Mouse (Mus musculus) liver, embryonic 16.5 days (tissue): ENCODE results near the gene Efr3b. TPM values are rescaled to one million over a fixed set of nuclear protein-coding genes. Genes with fewer than 3 reads are reported as not detected.

Source experiments
- ATAC-seq: fragments of 200-750 bp; cut with Nextera tagmentation; 2 replicates; pipeline ENCODE4 v1.8.0; 2017; ENCODE audit warnings: low read depth, mild to moderate bottlenecking, moderate number of reproducible peaks, moderate library complexity
- H3K27ac ChIP-seq: fragments of 300-500 bp; sonication (generic); 2 replicates; pipeline ENCODE4 v1.5.1; 2014; ENCODE audit warnings: mild to moderate bottlenecking, low read length
- H3K27me3 ChIP-seq: fragments of 300-500 bp; sonication (generic); 2 replicates; pipeline ENCODE4 v1.6.1; 2014; ENCODE audit warnings: low read depth, low read length, mixed read lengths; ENCODE audit not compliant: control insufficient read depth, insufficient read depth
- H3K36me3 ChIP-seq: fragments of 300-500 bp; sonication (generic); 2 replicates; pipeline ENCODE4 v1.6.1; 2014; ENCODE audit warnings: mild to moderate bottlenecking; ENCODE audit not compliant: control insufficient read depth, insufficient read depth
- H3K4me1 ChIP-seq: fragments of 300-500 bp; sonication (generic); 2 replicates; pipeline ENCODE4 v1.6.1; 2014; ENCODE audit warnings: low read depth, low read length, mixed read lengths; ENCODE audit not compliant: control insufficient read depth
- H3K4me2 ChIP-seq: fragments of 300-500 bp; sonication (generic); 2 replicates; pipeline ENCODE4 v1.6.1; 2014; ENCODE audit warnings: low read depth, low read length, mixed read lengths
- H3K4me3 ChIP-seq: fragments of 300-500 bp; sonication (generic); 2 replicates; pipeline ENCODE4 v1.5.1; 2014; ENCODE audit warnings: low read depth, mild to moderate bottlenecking, low read length
- H3K9ac ChIP-seq: fragments of 300-500 bp; sonication (generic); 2 replicates; pipeline ENCODE4 v1.6.1; 2014; ENCODE audit warnings: low read depth, low read length
- H3K9me3 ChIP-seq: fragments of 300-500 bp; sonication (generic); replicated peaks from 2 replicates; pipeline ENCODE4 v1.6.1; 2016; ENCODE audit warnings: low read length; ENCODE audit not compliant: control insufficient read depth
- WGBS: fragments of 180-500 bp; shearing (Covaris S2); extraction: QIAGEN DNeasy Blood & Tissue Kit; methylation state at CpG from one replicate; pipeline ENCODE4 v1.1.7; 2014; ENCODE audit not compliant: insufficient replicate concordance; 5-methylcytosine and 5-hydroxymethylcytosine counted together
- polyA plus RNA-seq: library from polyadenylated mRNA; unstranded; fragments of >200 nt; fragmentation: Nextera tagmentation; extraction: Ambion mirVana; gene quantifications from 2 replicates; pipeline ENCODE4 v1.2.1, GENCODE M21; 2015

Efr3b gene
- polyA plus RNA-seq, 1 experiment from 2014 or later, result 0.08 TPM

- no peak overlapping the region for H3K27ac ChIP-seq
- no peak for ATAC-seq
- H3K4me1 ChIP-seq, result no peaks in the 10 kb centered on the region
- H3K4me2 ChIP-seq, result no peak overlapping the region
- no peaks in the 10 kb centered on the region for H3K27me3 ChIP-seq
- no peaks in the 10 kb centered on the region for H3K9me3 ChIP-seq
- no peaks in the 10 kb centered on the region for H3K36me3 ChIP-seq
- H3K4me3 ChIP-seq, result no peak overlapping the region
- WGBS, result 27% methylated on average over 6 of the region's 6 CpGs
- no peak overlapping the region for H3K9ac ChIP-seq
These were observed 9.3 kb upstream of the Efr3b start for GRCm38 (mm10) chr12:4048031-4048430.

GRCm38 (mm10) chr12:4045992-4046391, 7.3 kb upstream of the Efr3b start:
- H3K9me3 ChIP-seq, result no peaks in the 10 kb centered on the region
- H3K27me3 ChIP-seq, result no peaks in the 10 kb centered on the region; the same call in none of the 2 replicates
- no peak overlapping the region for H3K4me2 ChIP-seq
- H3K27ac ChIP-seq, result no peak overlapping the region
- 21% methylated on average over 1 of the region's 1 CpGs for WGBS
- H3K36me3 ChIP-seq, result no peaks in the 10 kb centered on the region
- no peaks in the 10 kb centered on the region for H3K4me1 ChIP-seq
- no peak overlapping the region for H3K4me3 ChIP-seq
- H3K9ac ChIP-seq, result no peak overlapping the region
- ATAC-seq, result no peak

- WGBS, result 59% methylated on average over 5 of the region's 5 CpGs
These were observed 3.7 kb upstream of the Efr3b start for GRCm38 (mm10) chr12:4042411-4042810.

GRCm38 (mm10) chr12:4039046-4039445, 331 bp upstream of the Efr3b start:
- Histone ChIP-seq H3K9ac (no peak overlapping the region), H3K4me3 (peak overlapping the region; percentile 59), H3K4me1 (peaks cover 6% of the 10 kb centered on the region; the same call in 1 of the 2 replicates), H3K36me3 (no peaks in the 10 kb centered on the region), H3K4me2 (peak overlapping the region; percentile 78), H3K9me3 (no peaks in the 10 kb centered on the region), H3K27me3 (peaks cover 41% of the 10 kb centered on the region), H3K27ac (no peak overlapping the region)
- ATAC-seq, result 0 out of 2 replicates have a peak, but pooled peaks have one; percentile 5
- under 1% methylated on average over 13 of the region's 13 CpGs for WGBS

More at GRCm38 (mm10) chr12:4042411-4042810, 3.7 kb upstream of the Efr3b start:
- ATAC-seq, result no peak
- H3K9me3 ChIP-seq, result no peaks in the 10 kb centered on the region
- H3K36me3 ChIP-seq, result no peaks in the 10 kb centered on the region
- no peak overlapping the region for H3K27ac ChIP-seq
- no peak overlapping the region for H3K4me2 ChIP-seq
- H3K4me1 ChIP-seq, result peaks cover 6% of the 10 kb centered on the region; the same call in 1 of the 2 replicates
- no peak overlapping the region for H3K9ac ChIP-seq
- no peak overlapping the region for H3K4me3 ChIP-seq
- peaks cover 25% of the 10 kb centered on the region for H3K27me3 ChIP-seq

- 21% methylated on average over 5 of the region's 5 CpGs for WGBS
- no peaks in the 10 kb centered on the region for H3K9me3 ChIP-seq
- H3K27me3 ChIP-seq, result peaks cover 41% of the 10 kb centered on the region
- no peaks in the 10 kb centered on the region for H3K36me3 ChIP-seq
- no peak overlapping the region for H3K4me2 ChIP-seq
- no peak for ATAC-seq
- no peak overlapping the region for H3K9ac ChIP-seq
- peaks cover 6% of the 10 kb centered on the region; the same call in 1 of the 2 replicates for H3K4me1 ChIP-seq
- H3K4me3 ChIP-seq, result no peak overlapping the region
- no peak overlapping the region for H3K27ac ChIP-seq
These were observed 1.2 kb downstream of the Efr3b start for GRCm38 (mm10) chr12:4037511-4037910.

- no peak overlapping the region for H3K9ac ChIP-seq
- peaks cover 6% of the 10 kb centered on the region; the same call in 1 of the 2 replicates for H3K4me1 ChIP-seq
- H3K36me3 ChIP-seq, result no peaks in the 10 kb centered on the region
- H3K4me2 ChIP-seq, result no peak overlapping the region
- H3K27ac ChIP-seq, result no peak overlapping the region
- H3K27me3 ChIP-seq, result peaks cover 41% of the 10 kb centered on the region
- ATAC-seq, result no peak
- H3K9me3 ChIP-seq, result no peaks in the 10 kb centered on the region
- H3K4me3 ChIP-seq, result no peak overlapping the region
- WGBS, result 55% methylated on average over 5 of the region's 5 CpGs
These were observed 2.6 kb downstream of the Efr3b start for GRCm38 (mm10) chr12:4036157-4036556.

- Histone ChIP-seq H3K27ac (no peak overlapping the region), H3K9ac (no peak overlapping the region), H3K27me3 (no peaks in the 10 kb centered on the region), H3K4me3 (no peak overlapping the region), H3K4me1 (no peaks in the 10 kb centered on the region), H3K9me3 (no peaks in the 10 kb centered on the region), H3K36me3 (no peaks in the 10 kb centered on the region), H3K4me2 (no peak overlapping the region)
- 18% methylated on average over 4 of the region's 4 CpGs for WGBS
- no peak for ATAC-seq
These were observed 9.7 kb downstream of the Efr3b start for GRCm38 (mm10) chr12:4029064-4029463.

GRCm38 (mm10) chr12:4028516-4028915, 10.2 kb downstream of the Efr3b start:
- Histone ChIP-seq H3K4me1 (no peaks in the 10 kb centered on the region), H3K36me3 (no peaks in the 10 kb centered on the region), H3K4me2 (no peak overlapping the region), H3K27me3 (no peaks in the 10 kb centered on the region), H3K4me3 (no peak overlapping the region), H3K9me3 (no peaks in the 10 kb centered on the region), H3K27ac (no peak overlapping the region), H3K9ac (no peak overlapping the region)
- 44% methylated on average over 11 of the region's 11 CpGs for WGBS
- no peak for ATAC-seq

- no peak for ATAC-seq
- 44% methylated on average over 5 of the region's 5 CpGs for WGBS
- Histone ChIP-seq H3K4me2 (no peak overlapping the region), H3K4me3 (no peak overlapping the region), H3K36me3 (no peaks in the 10 kb centered on the region), H3K9me3 (no peaks in the 10 kb centered on the region), H3K9ac (no peak overlapping the region), H3K27me3 (no peaks in the 10 kb centered on the region), H3K27ac (no peak overlapping the region), H3K4me1 (no peaks in the 10 kb centered on the region)
These were observed 14.4 kb downstream of the Efr3b start for GRCm38 (mm10) chr12:4024356-4024755.
